Mouse (Mus musculus) bone marrow macrophage, adult 2 months (primary cell): ENCODE data around the gene Plvap.

Source experiments
- CTCF ChIP-seq: IDR thresholded peaks from 2 replicates; pipeline ENCODE4 v1.5.1; 2012; ENCODE audit warnings: low read depth, mild to moderate bottlenecking, low read length, moderate library complexity
- POLR2A ChIP-seq: IDR thresholded peaks from 2 replicates; pipeline ENCODE4 v1.6.1; 2012; ENCODE audit warnings: mild to moderate bottlenecking, low read depth, low read length, borderline replicate concordance

GRCm38 (mm10) chr8:71505979-71506378 is 5.6 kb downstream of the Plvap start:
- TF ChIP-seq POLR2A (no peak), CTCF (no peak)
